Mouse (Mus musculus) forebrain, embryonic 11.5 days (tissue): ENCODE measurements around the gene Olfr391-ps. TPM values are rescaled to one million over a fixed set of nuclear protein-coding genes. Genes with fewer than 3 reads are reported as not detected.

Experiments used
- ATAC-seq: fragments of 200-750 bp; cut with Nextera tagmentation; replicated peaks from 2 replicates; pipeline ENCODE4 v1.8.0; 2017; ENCODE audit warnings: moderate TSS enrichment; ENCODE audit not compliant: low FRiP score
- DNase-seq: peaks from one replicate; pipeline ENCODE4 v3.0.0-alpha.2; 2017; ENCODE audit warnings: low spot score
- H3K27ac ChIP-seq: fragments of 300-500 bp; sonication (generic); 2 replicates; pipeline ENCODE4 v1.5.1; 2014; ENCODE audit warnings: low read depth, low read length
- H3K27me3 ChIP-seq: fragments of 300-500 bp; sonication (generic); 2 replicates; pipeline ENCODE4 v1.6.1; 2014; ENCODE audit warnings: mild to moderate bottlenecking, low read length, mixed read lengths; ENCODE audit not compliant: control insufficient read depth, insufficient read depth
- H3K36me3 ChIP-seq: fragments of 300-500 bp; sonication (generic); 2 replicates; pipeline ENCODE4 v1.6.1; 2014; ENCODE audit warnings: mild to moderate bottlenecking, low read length, moderate library complexity, mixed read lengths; ENCODE audit not compliant: control insufficient read depth, insufficient read depth
- H3K4me1 ChIP-seq: fragments of 300-500 bp; sonication (generic); replicated peaks from 2 replicates; pipeline ENCODE4 v1.6.1; 2014; ENCODE audit warnings: low read length, mixed read lengths; ENCODE audit not compliant: control insufficient read depth, insufficient read depth
- H3K4me2 ChIP-seq: fragments of 300-500 bp; sonication (generic); 2 replicates; pipeline ENCODE4 v1.6.1; 2014; ENCODE audit warnings: low read depth, mild to moderate bottlenecking, low read length, moderate library complexity, mixed read lengths; ENCODE audit not compliant: severe bottlenecking
- H3K4me3 ChIP-seq: fragments of 300-500 bp; sonication (generic); 2 replicates; pipeline ENCODE4 v1.5.1; 2014; ENCODE audit warnings: low read depth, low read length
- H3K9ac ChIP-seq: fragments of 300-500 bp; sonication (generic); 2 replicates; pipeline ENCODE4 v1.6.1; 2014; ENCODE audit warnings: low read length
- H3K9me3 ChIP-seq: fragments of 300-500 bp; sonication (generic); 2 replicates; pipeline ENCODE4 v1.6.1; 2016; ENCODE audit warnings: low read length, mixed read lengths; ENCODE audit not compliant: control insufficient read depth
- WGBS: fragments of 180-500 bp; shearing (Covaris S2); extraction: QIAGEN DNeasy Blood & Tissue Kit; methylation state at CpG from one replicate; pipeline ENCODE4 v1.1.7; 2014; 5-methylcytosine and 5-hydroxymethylcytosine counted together
- polyA plus RNA-seq: library from polyadenylated mRNA; unstranded; fragments of >200 nt; fragmentation: Nextera tagmentation; extraction: Ambion mirVana; gene quantifications from 2 replicates; pipeline ENCODE4 v1.2.1, GENCODE M21; 2014

Gene Olfr391-ps
- not detected in 2 replicates for polyA plus RNA-seq

DNA sequence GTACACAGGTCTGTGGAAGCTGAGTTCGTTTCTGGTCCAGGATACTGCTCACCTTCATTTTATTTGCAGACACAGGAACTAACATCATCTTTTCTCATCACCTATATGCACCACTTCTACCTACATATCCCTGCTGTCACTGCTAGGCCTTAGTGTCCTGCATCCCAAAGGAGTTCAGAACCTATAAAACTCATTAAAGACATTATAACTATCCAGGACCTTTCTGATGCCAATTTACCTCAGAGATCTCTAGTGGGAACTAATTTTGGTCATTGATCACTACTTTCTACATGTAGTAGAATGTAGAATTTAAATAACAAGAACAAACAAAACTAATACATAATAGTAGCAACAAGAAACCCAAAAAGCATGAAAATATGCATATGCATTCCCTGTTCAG is at the start of gene Olfr391-ps:
Olfr391-ps (minus strand) TSS at position 101 of the 400 bp plus-strand sequence.
- ATAC-seq (no peak), DNase-seq (no peak)
- Histone ChIP-seq H3K9ac (no peak within 1 kb of the TSS), H3K4me2 (no peak within 1 kb of the TSS), H3K27me3 (no peaks in the 10 kb centered on the region), H3K4me1 (no peaks in the 10 kb centered on the region), H3K9me3 (no peaks in the 10 kb centered on the region; the same call in 1 of the 2 replicates), H3K36me3 (no peaks in the 10 kb centered on the region), H3K27ac (no peak within 1 kb of the TSS), H3K4me3 (no peak within 1 kb of the TSS)
- WGBS = 38% methylated on average over 1 of the region's 1 CpGs

DNA sequence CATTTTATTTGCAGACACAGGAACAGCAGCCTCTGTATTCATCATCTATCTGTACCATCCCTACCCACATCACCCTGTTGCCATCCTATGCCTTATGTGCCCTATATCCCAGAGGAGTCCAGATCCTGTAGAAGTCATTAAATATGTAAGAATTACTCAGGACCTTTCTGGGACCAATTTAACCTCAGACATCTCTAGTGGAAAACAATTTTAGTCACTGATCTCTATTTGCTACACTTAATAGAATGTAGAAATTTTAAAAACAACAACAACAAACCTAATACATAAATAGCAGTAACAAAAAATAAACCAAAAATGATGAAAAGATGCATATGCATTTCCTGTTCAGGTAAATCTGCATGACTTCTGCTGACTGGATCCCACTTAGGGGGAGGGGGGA is 48.5 kb upstream of the Olfr391-ps start, which contains the start of gene Olfr393:
Olfr393 (minus strand) TSS at position 101 of the 400 bp plus-strand sequence.
- no peak for DNase-seq
- no peak within 1 kb of the TSS for H3K4me3 ChIP-seq
- no peaks in the 10 kb centered on the region for H3K27me3 ChIP-seq
- ATAC-seq = no peak
- no peaks in the 10 kb centered on the region for H3K4me1 ChIP-seq
- peaks cover 3% of the 10 kb centered on the region; the same call in 1 of the 2 replicates for H3K9me3 ChIP-seq
- no peak within 1 kb of the TSS for H3K27ac ChIP-seq
- H3K9ac ChIP-seq = no peak within 1 kb of the TSS
- no peaks in the 10 kb centered on the region for H3K36me3 ChIP-seq
- no peak within 1 kb of the TSS for H3K4me2 ChIP-seq

GRCm38 (mm10) chr11:73816949-73817348 is 14.1 kb upstream of the Olfr391-ps start, which contains the start of gene Olfr392:
Olfr392 (minus strand) TSS chr11:73817049.
- 90% methylated on average over 1 of the region's 1 CpGs for WGBS

DNA sequence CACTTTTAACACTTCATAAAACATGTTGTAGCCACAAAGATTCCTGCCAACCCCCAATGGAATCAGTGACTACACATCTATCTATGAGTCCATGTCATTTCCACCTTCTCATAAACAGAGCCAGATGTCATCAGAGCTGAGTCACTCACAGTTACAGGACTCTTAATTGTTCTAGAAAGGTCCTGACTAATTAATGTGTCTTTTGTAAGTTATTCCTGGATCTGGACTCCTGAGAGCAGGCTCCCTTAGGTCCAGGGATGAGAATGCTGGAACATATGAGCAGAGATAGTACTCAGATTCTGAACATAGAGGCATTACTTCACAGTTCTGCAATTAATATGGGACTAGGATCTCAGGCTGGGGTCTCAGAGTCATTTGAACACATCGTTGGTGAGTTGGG is 20.2 kb downstream of the Olfr391-ps start, which contains the start of gene Olfr390:
Olfr390 (plus strand) TSS at position 301 of the 400 bp plus-strand sequence.
- no peaks in the 10 kb centered on the region for H3K27me3 ChIP-seq
- WGBS = 84% methylated on average over 1 of the region's 1 CpGs
- H3K4me3 ChIP-seq = no peak within 1 kb of the TSS
- H3K27ac ChIP-seq = no peak within 1 kb of the TSS
- no peaks in the 10 kb centered on the region for H3K4me1 ChIP-seq
- DNase-seq (no peak), ATAC-seq (no peak)
- H3K4me2 ChIP-seq = no peak within 1 kb of the TSS
- no peak within 1 kb of the TSS for H3K9ac ChIP-seq
- H3K9me3 ChIP-seq = no peaks in the 10 kb centered on the region; the same call in 1 of the 2 replicates
- no peaks in the 10 kb centered on the region for H3K36me3 ChIP-seq

More at GRCm38 (mm10) chr11:73816949-73817348, 14.1 kb upstream of the Olfr391-ps start, which contains the start of gene Olfr392:
- ATAC-seq = no peak
- peaks cover 2% of the 10 kb centered on the region; the same call in 1 of the 2 replicates for H3K9me3 ChIP-seq
- no peak for DNase-seq
- H3K4me3 ChIP-seq = no peak within 1 kb of the TSS
- H3K27ac ChIP-seq = no peak within 1 kb of the TSS
- no peaks in the 10 kb centered on the region for H3K36me3 ChIP-seq
- no peak within 1 kb of the TSS for H3K4me2 ChIP-seq
- H3K9ac ChIP-seq = no peak within 1 kb of the TSS
- no peaks in the 10 kb centered on the region for H3K27me3 ChIP-seq
- H3K4me1 ChIP-seq = no peaks in the 10 kb centered on the region

DNA sequence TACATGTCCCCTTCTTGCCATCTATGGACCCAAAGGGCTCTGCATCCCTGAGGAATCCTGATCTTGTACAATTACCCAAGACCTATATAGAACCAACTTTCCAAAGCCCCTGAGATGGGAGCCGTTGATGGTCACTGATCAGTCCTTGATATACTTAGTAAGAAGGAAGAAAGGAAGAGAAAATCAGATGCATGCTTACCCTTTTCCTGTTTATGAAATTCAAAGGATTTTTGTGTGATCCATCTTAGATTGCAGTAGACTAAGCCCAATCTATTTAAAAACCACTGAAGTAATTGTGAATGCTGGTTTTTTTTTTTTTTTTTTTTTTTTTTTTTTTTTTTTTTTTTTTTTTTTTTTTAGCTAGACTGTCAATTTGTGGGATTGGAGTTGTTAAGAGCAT is 22.2 kb downstream of the Olfr391-ps start, which contains the start of gene Olfr389:
Olfr389 (minus strand) TSS at position 101 of the 400 bp plus-strand sequence.
- ATAC-seq = no peak

DNA sequence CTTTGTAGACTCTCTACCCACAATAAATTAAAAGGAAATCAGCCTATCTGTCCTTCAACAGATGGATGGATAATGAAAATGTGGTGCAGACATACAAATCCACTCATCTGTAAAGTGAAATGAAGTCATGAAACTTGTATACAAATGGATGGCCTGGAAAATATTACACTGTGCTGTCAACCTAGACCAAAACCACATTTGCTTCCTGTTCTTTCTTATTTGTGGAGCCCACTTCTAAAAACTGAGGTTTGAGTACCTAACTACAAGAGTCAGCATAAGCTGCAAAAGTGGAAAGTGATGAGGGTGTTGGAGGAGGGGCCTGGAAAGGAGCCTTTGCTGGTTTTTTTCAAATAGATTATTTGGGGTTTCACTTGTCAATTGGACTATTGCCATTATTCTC is 43.7 kb downstream of the Olfr391-ps start:
- no peak overlapping the region for H3K4me2 ChIP-seq
- H3K9me3 ChIP-seq = peaks cover 8% of the 10 kb centered on the region

More for the DNA sequence above, 22.2 kb downstream of the Olfr391-ps start, which contains the start of gene Olfr389:
- Histone ChIP-seq H3K36me3 (no peaks in the 10 kb centered on the region), H3K27ac (no peak within 1 kb of the TSS), H3K27me3 (no peaks in the 10 kb centered on the region), H3K4me1 (no peaks in the 10 kb centered on the region), H3K4me2 (no peak within 1 kb of the TSS), H3K9ac (no peak within 1 kb of the TSS), H3K9me3 (no peaks in the 10 kb centered on the region; the same call in 1 of the 2 replicates), H3K4me3 (no peak within 1 kb of the TSS)
- DNase-seq = no peak
- WGBS = 91% methylated on average over 1 of the region's 1 CpGs

More for the DNA sequence above, 43.7 kb downstream of the Olfr391-ps start:
- H3K4me1 ChIP-seq = no peaks in the 10 kb centered on the region
- H3K9ac ChIP-seq = no peak overlapping the region
- H3K27me3 ChIP-seq = no peaks in the 10 kb centered on the region
- H3K27ac ChIP-seq = no peak overlapping the region
- no peak for ATAC-seq
- no peaks in the 10 kb centered on the region for H3K36me3 ChIP-seq
- no peak overlapping the region for H3K4me3 ChIP-seq
- DNase-seq = no peak

Other genes with a start within 250 kb of the Olfr391-ps start
- gene Olfr385, start 210.0 kb downstream of the Olfr391-ps start, polyA plus RNA-seq = not detected in 2 replicates
- gene Olfr384, start 204.5 kb downstream of the Olfr391-ps start, polyA plus RNA-seq = not detected in 2 replicates
- gene Zfp735, start 114.3 kb downstream of the Olfr391-ps start, polyA plus RNA-seq = not detected in 2 replicates
- gene Olfr389, start 22.3 kb downstream of the Olfr391-ps start, polyA plus RNA-seq = not detected in 2 replicates
- not detected in 2 replicates for gene Olfr390, start 20.1 kb downstream of the Olfr391-ps start, polyA plus RNA-seq
- gene Olfr392, start 14.0 kb upstream of the Olfr391-ps start, polyA plus RNA-seq = not detected in 2 replicates
- not detected in 2 replicates for gene Olfr393, start 48.4 kb upstream of the Olfr391-ps start, polyA plus RNA-seq
- gene Olfr394, start 87.7 kb upstream of the Olfr391-ps start, polyA plus RNA-seq = not detected in 2 replicates
- gene Olfr395, start 106.2 kb upstream of the Olfr391-ps start, polyA plus RNA-seq = not detected in 2 replicates
- gene Olfr23, start 133.6 kb upstream of the Olfr391-ps start, polyA plus RNA-seq = not detected in 2 replicates
- gene Olfr397, start 157.8 kb upstream of the Olfr391-ps start, polyA plus RNA-seq = not detected in 2 replicates
- gene Olfr398, start 187.4 kb upstream of the Olfr391-ps start, polyA plus RNA-seq = not detected in 2 replicates